Mouse (Mus musculus): ENCODE measurements around the gene Osbpl11. TPM values are rescaled to one million over a fixed set of nuclear protein-coding genes. Genes with fewer than 3 reads are reported as not detected.

The Osbpl11 gene
- polyA plus RNA-seq, 1 experiment: 8.3 TPM

- Histone ChIP-seq H3K27me3 (ENCODE audit: control insufficient read depth, insufficient read depth, insufficient read length) (no peaks in the 10 kb centered on the region), H3K79me2 (ENCODE audit: control insufficient read depth, insufficient read depth) (no peaks in the 10 kb centered on the region), H3K36me3 (ENCODE audit: control insufficient read depth, insufficient read depth) (no peaks in the 10 kb centered on the region), H3K4me3 (ENCODE audit: insufficient read depth, poor library complexity, severe bottlenecking) (no peak overlapping the region), H3ac (ENCODE audit: control insufficient read depth, insufficient read length, low read depth) (no peak overlapping the region), H3K79me3 (ENCODE audit: low read depth) (no peaks in the 10 kb centered on the region)
- no peak for TF ChIP-seq CTCF (IDR thresholded peaks at IDR 0.05; ENCODE audit: control insufficient read depth, insufficient read depth, insufficient read length)
- no peak for TF ChIP-seq MAX (IDR thresholded peaks at IDR 0.05)
- no peak for TF ChIP-seq MYOG (IDR thresholded peaks at IDR 0.05; ENCODE audit: control insufficient read depth, extremely low read depth, insufficient read length)
- TF ChIP-seq FOSL1 (IDR thresholded peaks at IDR 0.05; ENCODE audit: insufficient read depth, low read length, poor library complexity, severe bottlenecking): no peak
- no peak for TF ChIP-seq USF1 (IDR thresholded peaks at IDR 0.05; ENCODE audit: low read depth)
- TF ChIP-seq MYOD1 (IDR thresholded peaks at IDR 0.05; ENCODE audit: control insufficient read depth, insufficient read length, low read depth): no peak
- no peak for TF ChIP-seq CEBPB (IDR thresholded peaks at IDR 0.05; ENCODE audit: low read depth)
Measured at GRCm38 (mm10) chr16:33179911-33180310, 5.0 kb upstream of the Osbpl11 start.

- Histone ChIP-seq H3ac (ENCODE audit: control insufficient read depth, insufficient read length, low read depth) (no peak overlapping the region), H3K79me3 (ENCODE audit: low read depth) (peaks cover 4% of the 10 kb centered on the region), H3K4me3 (ENCODE audit: insufficient read depth, poor library complexity, severe bottlenecking) (no peak overlapping the region), H3K36me3 (ENCODE audit: control insufficient read depth, insufficient read depth) (no peaks in the 10 kb centered on the region), H3K27me3 (ENCODE audit: control insufficient read depth, insufficient read depth, insufficient read length) (no peaks in the 10 kb centered on the region), H3K79me2 (ENCODE audit: control insufficient read depth, insufficient read depth) (peaks cover 8% of the 10 kb centered on the region)
- no peak for TF ChIP-seq MAX (IDR thresholded peaks at IDR 0.05)
- no peak for TF ChIP-seq USF1 (IDR thresholded peaks at IDR 0.05; ENCODE audit: low read depth)
- TF ChIP-seq MYOG (IDR thresholded peaks at IDR 0.05; ENCODE audit: control insufficient read depth, extremely low read depth, insufficient read length): no peak
- no peak for TF ChIP-seq MYOD1 (IDR thresholded peaks at IDR 0.05; ENCODE audit: control insufficient read depth, insufficient read length, low read depth)
- TF ChIP-seq CTCF (IDR thresholded peaks at IDR 0.05; ENCODE audit: control insufficient read depth, insufficient read depth, insufficient read length): no peak
- no peak for TF ChIP-seq FOSL1 (IDR thresholded peaks at IDR 0.05; ENCODE audit: insufficient read depth, low read length, poor library complexity, severe bottlenecking)
- no peak for TF ChIP-seq CEBPB (IDR thresholded peaks at IDR 0.05; ENCODE audit: low read depth)
Measured at GRCm38 (mm10) chr16:33180793-33181192, 4.1 kb upstream of the Osbpl11 start.

- Histone ChIP-seq H3ac (ENCODE audit: control insufficient read depth, insufficient read length, low read depth) (peak overlapping the region; percentile 96), H3K4me3 (ENCODE audit: insufficient read depth, poor library complexity, severe bottlenecking) (peak overlapping the region; percentile 76), H3K27me3 (ENCODE audit: control insufficient read depth, insufficient read depth, insufficient read length) (no peaks in the 10 kb centered on the region), H3K79me2 (ENCODE audit: control insufficient read depth, insufficient read depth) (peaks cover 54% of the 10 kb centered on the region), H3K79me3 (ENCODE audit: low read depth) (peaks cover 32% of the 10 kb centered on the region), H3K36me3 (ENCODE audit: control insufficient read depth, insufficient read depth) (no peaks in the 10 kb centered on the region)
- TF ChIP-seq USF1 (IDR thresholded peaks at IDR 0.05; ENCODE audit: low read depth): no peak
- no peak for TF ChIP-seq MYOD1 (IDR thresholded peaks at IDR 0.05; ENCODE audit: control insufficient read depth, insufficient read length, low read depth)
- TF ChIP-seq CTCF (IDR thresholded peaks at IDR 0.05; ENCODE audit: control insufficient read depth, insufficient read depth, insufficient read length): no peak
- TF ChIP-seq CEBPB (IDR thresholded peaks at IDR 0.05; ENCODE audit: low read depth): no peak
- TF ChIP-seq FOSL1 (IDR thresholded peaks at IDR 0.05; ENCODE audit: insufficient read depth, low read length, poor library complexity, severe bottlenecking): no peak
- TF ChIP-seq MAX (IDR thresholded peaks at IDR 0.05): no peak
- no peak for TF ChIP-seq MYOG (IDR thresholded peaks at IDR 0.05; ENCODE audit: control insufficient read depth, extremely low read depth, insufficient read length)
Measured at GRCm38 (mm10) chr16:33185261-33186046, 583 bp downstream of the Osbpl11 start.

GRCm38 (mm10) chr16:33186134-33186533, 1.3 kb downstream of the Osbpl11 start:
- peaks cover 61% of the 10 kb centered on the region for H3K79me2 ChIP-seq (ENCODE audit: control insufficient read depth, insufficient read depth)
- TF ChIP-seq MYOD1 (IDR thresholded peaks at IDR 0.05; ENCODE audit: control insufficient read depth, insufficient read length, low read depth) (no peak), CTCF (IDR thresholded peaks at IDR 0.05; ENCODE audit: control insufficient read depth, insufficient read depth, insufficient read length) (no peak), MAX (IDR thresholded peaks at IDR 0.05) (no peak), MYOG (IDR thresholded peaks at IDR 0.05; ENCODE audit: control insufficient read depth, extremely low read depth, insufficient read length) (no peak), USF1 (IDR thresholded peaks at IDR 0.05; ENCODE audit: low read depth) (no peak), CEBPB (IDR thresholded peaks at IDR 0.05; ENCODE audit: low read depth) (no peak), FOSL1 (IDR thresholded peaks at IDR 0.05; ENCODE audit: insufficient read depth, low read length, poor library complexity, severe bottlenecking) (no peak)
- no peaks in the 10 kb centered on the region for H3K27me3 ChIP-seq (ENCODE audit: control insufficient read depth, insufficient read depth, insufficient read length)
- H3ac ChIP-seq (ENCODE audit: control insufficient read depth, insufficient read length, low read depth): peak overlapping the region; percentile 96
- no peaks in the 10 kb centered on the region for H3K36me3 ChIP-seq (ENCODE audit: control insufficient read depth, insufficient read depth)
- peak overlapping the region; percentile 76 for H3K4me3 ChIP-seq (ENCODE audit: insufficient read depth, poor library complexity, severe bottlenecking)
- H3K79me3 ChIP-seq (ENCODE audit: low read depth): peaks cover 35% of the 10 kb centered on the region

GRCm38 (mm10) chr16:33188076-33188475, 3.2 kb downstream of the Osbpl11 start:
- H3K36me3 ChIP-seq (ENCODE audit: control insufficient read depth, insufficient read depth): no peaks in the 10 kb centered on the region
- no peak for TF ChIP-seq FOSL1 (IDR thresholded peaks at IDR 0.05; ENCODE audit: insufficient read depth, low read length, poor library complexity, severe bottlenecking)
- no peak for TF ChIP-seq USF1 (IDR thresholded peaks at IDR 0.05; ENCODE audit: low read depth)
- no peak for TF ChIP-seq CEBPB (IDR thresholded peaks at IDR 0.05; ENCODE audit: low read depth)
- no peak for TF ChIP-seq CTCF (IDR thresholded peaks at IDR 0.05; ENCODE audit: control insufficient read depth, insufficient read depth, insufficient read length)
- no peak for TF ChIP-seq MAX (IDR thresholded peaks at IDR 0.05)
- TF ChIP-seq MYOG (IDR thresholded peaks at IDR 0.05; ENCODE audit: control insufficient read depth, extremely low read depth, insufficient read length): no peak
- no peak for TF ChIP-seq MYOD1 (IDR thresholded peaks at IDR 0.05; ENCODE audit: control insufficient read depth, insufficient read length, low read depth)
- peaks cover 37% of the 10 kb centered on the region for H3K79me3 ChIP-seq (ENCODE audit: low read depth)
- H3K79me2 ChIP-seq (ENCODE audit: control insufficient read depth, insufficient read depth): peaks cover 72% of the 10 kb centered on the region
- no peaks in the 10 kb centered on the region for H3K27me3 ChIP-seq (ENCODE audit: control insufficient read depth, insufficient read depth, insufficient read length)
- no peak overlapping the region for H3ac ChIP-seq (ENCODE audit: control insufficient read depth, insufficient read length, low read depth)
- H3K4me3 ChIP-seq (ENCODE audit: insufficient read depth, poor library complexity, severe bottlenecking): no peak overlapping the region

Measured in C2C12 (cell line).